Mouse (Mus musculus): Measurements from ENCODE around the gene Tial1. TPM values are rescaled to one million over a fixed set of nuclear protein-coding genes. Genes with fewer than 3 reads are reported as not detected.
A peak's percentile ranks its signal among the peaks of the same experiment; 100 is the strongest.

The Tial1 gene
- polyA plus RNA-seq, 1 experiment from 2014 or later = 27.1 TPM

DNA sequence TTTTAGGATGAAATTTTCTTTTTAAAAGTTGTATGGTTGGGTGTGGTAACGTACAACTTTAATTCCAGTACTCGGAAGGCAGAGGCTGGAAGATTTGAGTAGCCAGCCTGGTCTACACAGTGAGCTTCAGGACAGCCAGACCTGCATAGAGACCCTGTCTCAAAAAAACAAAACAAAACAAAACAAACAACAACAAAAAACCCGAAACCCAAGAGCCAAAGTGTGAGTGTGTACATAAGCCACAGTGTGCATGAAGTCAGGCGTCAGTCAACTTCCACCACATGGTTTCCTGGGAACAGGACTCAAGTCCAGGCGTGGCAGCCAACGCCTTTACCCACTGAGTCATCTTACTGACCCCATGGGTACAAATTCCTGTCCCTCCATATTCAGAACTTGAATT, 22.3 kb downstream of the Tial1 start:
- no peaks in the 10 kb centered on the region for H3K27me3 ChIP-seq (ENCODE audit: poor library complexity, severe bottlenecking)
- peaks cover 60% of the 10 kb centered on the region for H3K36me3 ChIP-seq (replicated peaks)
- no peaks in the 10 kb centered on the region for H3K9me3 ChIP-seq
- H3K4me1 ChIP-seq = no peaks in the 10 kb centered on the region
- DNase-seq (ENCODE audit: extremely low spot score, low spot score) = no peak
- 95% methylated on average over 6 of the region's 6 CpGs for WGBS
- H3K4me3 ChIP-seq = no peak overlapping the region
- no peak overlapping the region for H3K27ac ChIP-seq

DNA sequence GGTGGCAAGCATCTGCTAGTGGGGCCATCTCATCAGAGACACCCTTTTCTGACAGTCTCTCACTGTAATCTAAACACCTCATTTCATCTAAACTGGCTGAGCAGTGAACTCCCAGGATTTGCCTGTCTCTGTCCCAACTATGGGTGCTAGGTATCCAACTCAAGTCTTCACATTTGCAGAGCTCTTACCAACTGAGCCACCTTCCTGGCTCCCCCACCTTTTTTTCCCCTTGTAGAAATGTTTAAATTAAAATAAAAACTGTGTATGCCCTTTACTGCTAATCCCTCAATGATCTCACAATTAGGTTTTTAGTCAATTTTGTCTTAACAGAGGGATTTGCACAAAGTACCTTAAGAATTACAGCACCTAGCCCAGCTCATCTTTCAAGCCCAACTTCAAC, 23.4 kb downstream of the Tial1 start:
- no peaks in the 10 kb centered on the region for H3K9me3 ChIP-seq
- no peak for DNase-seq (ENCODE audit: extremely low spot score, low spot score)
- H3K4me3 ChIP-seq = no peak overlapping the region
- H3K27ac ChIP-seq = no peak overlapping the region
- H3K36me3 ChIP-seq (replicated peaks) = peaks cover 49% of the 10 kb centered on the region
- H3K27me3 ChIP-seq (ENCODE audit: poor library complexity, severe bottlenecking) = no peaks in the 10 kb centered on the region
- no peaks in the 10 kb centered on the region for H3K4me1 ChIP-seq

- 78% methylated on average over 1 of the region's 1 CpGs for WGBS
- no peak overlapping the region for H3K4me3 ChIP-seq
These were observed 28.3 kb downstream of the Tial1 start for GRCm38 (mm10) chr7:128433213-128433612.

DNA sequence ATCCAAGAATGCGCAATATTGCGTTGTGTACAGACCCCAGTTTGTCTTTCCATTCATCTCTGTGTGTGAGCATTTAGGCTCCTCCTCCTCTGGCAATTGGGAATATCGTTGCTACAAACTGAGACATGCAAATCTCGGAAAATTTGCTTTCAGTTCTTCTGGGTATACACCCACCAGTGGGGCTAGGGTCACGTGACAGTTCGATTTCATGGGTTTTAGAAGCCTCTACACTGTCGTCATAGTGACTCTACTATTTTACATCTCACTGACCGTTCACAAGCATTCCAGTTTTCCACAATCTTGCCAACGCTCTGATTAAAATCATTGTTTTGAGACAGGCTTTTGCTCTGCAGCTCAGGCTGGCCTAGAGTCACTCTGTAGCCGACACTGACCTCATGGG, 28.9 kb downstream of the Tial1 start:
- 84% methylated on average over 10 of the region's 10 CpGs for WGBS

More at GRCm38 (mm10) chr7:128433213-128433612, 28.3 kb downstream of the Tial1 start:
- H3K9me3 ChIP-seq = no peaks in the 10 kb centered on the region
- no peak overlapping the region for H3K27ac ChIP-seq
- H3K36me3 ChIP-seq (replicated peaks) = peaks cover 7% of the 10 kb centered on the region
- no peaks in the 10 kb centered on the region; the same call in 1 of the 2 replicates for H3K27me3 ChIP-seq (ENCODE audit: poor library complexity, severe bottlenecking)
- no peak for DNase-seq (ENCODE audit: extremely low spot score, low spot score)
- H3K4me1 ChIP-seq = 0 out of 2 replicates have a peak, but pooled peaks cover 5% of the 10 kb centered on the region

DNA sequence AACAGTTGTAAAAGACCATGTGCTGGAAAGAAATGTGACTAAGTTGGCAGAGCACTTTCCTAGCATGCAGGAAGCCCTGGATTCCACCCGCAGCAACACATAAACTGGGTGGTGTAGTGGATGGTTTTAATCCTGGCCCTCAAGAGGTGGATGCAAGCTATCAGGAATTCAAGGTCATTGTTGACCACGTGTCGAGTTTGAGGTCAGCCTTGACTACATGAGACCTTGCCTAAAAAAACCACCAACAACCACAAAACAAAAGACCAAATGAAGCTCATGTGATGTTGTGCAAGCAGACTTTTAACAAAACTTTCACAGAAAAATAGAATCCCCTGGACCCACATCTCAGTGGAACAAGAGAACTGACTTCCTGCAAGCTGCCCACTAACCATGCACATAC, 39.0 kb downstream of the Tial1 start:
- Histone ChIP-seq H3K9me3 (no peaks in the 10 kb centered on the region), H3K27ac (no peak overlapping the region), H3K27me3 (ENCODE audit: poor library complexity, severe bottlenecking) (peaks cover 61% of the 10 kb centered on the region), H3K4me3 (no peak overlapping the region), H3K4me1 (peaks cover 23% of the 10 kb centered on the region), H3K36me3 (replicated peaks) (no peaks in the 10 kb centered on the region)
- DNase-seq (ENCODE audit: extremely low spot score, low spot score) = no peak
- 85% methylated on average over 3 of the region's 3 CpGs for WGBS

More for the DNA sequence above, 28.9 kb downstream of the Tial1 start:
- no peaks in the 10 kb centered on the region; the same call in 1 of the 2 replicates for H3K27me3 ChIP-seq (ENCODE audit: poor library complexity, severe bottlenecking)
- DNase-seq (ENCODE audit: extremely low spot score, low spot score) = no peak
- peaks cover 7% of the 10 kb centered on the region for H3K36me3 ChIP-seq (replicated peaks)
- no peaks in the 10 kb centered on the region for H3K9me3 ChIP-seq
- H3K27ac ChIP-seq = no peak overlapping the region
- 0 out of 2 replicates have a peak, but pooled peaks cover 5% of the 10 kb centered on the region for H3K4me1 ChIP-seq
- no peak overlapping the region for H3K4me3 ChIP-seq

GRCm38 (mm10) chr7:128421701-128422100, 39.8 kb downstream of the Tial1 start:
- Histone ChIP-seq H3K36me3 (replicated peaks) (no peaks in the 10 kb centered on the region), H3K27ac (no peak overlapping the region), H3K9me3 (no peaks in the 10 kb centered on the region), H3K4me3 (no peak overlapping the region), H3K4me1 (peaks cover 31% of the 10 kb centered on the region), H3K27me3 (ENCODE audit: poor library complexity, severe bottlenecking) (peaks cover 69% of the 10 kb centered on the region)
- no peak for DNase-seq (ENCODE audit: extremely low spot score, low spot score)
- 92% methylated on average over 7 of the region's 7 CpGs for WGBS

DNA sequence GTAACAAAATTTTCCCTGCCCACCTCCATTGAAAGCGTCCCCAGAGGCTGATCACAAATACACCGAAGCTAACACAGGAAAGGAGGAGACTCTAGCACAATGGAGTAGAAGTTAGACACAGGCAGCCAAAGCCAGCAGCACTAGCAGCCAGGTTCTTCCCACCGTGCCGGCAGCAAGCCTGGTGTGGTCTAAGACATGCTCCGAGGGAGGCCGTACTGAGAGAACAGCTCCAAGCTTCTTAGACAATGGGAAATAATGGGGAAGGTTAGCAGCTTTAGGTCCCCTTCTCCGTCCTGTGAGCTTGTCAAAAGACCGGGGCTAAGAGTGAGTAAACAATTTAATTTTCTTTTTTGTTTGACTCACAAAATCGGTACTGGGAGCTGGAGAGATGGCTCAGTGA, 41.8 kb downstream of the Tial1 start:
- Histone ChIP-seq H3K27me3 (ENCODE audit: poor library complexity, severe bottlenecking) (peaks cover 89% of the 10 kb centered on the region), H3K9me3 (no peaks in the 10 kb centered on the region), H3K4me3 (no peak overlapping the region), H3K36me3 (replicated peaks) (no peaks in the 10 kb centered on the region), H3K27ac (no peak overlapping the region), H3K4me1 (peaks cover 32% of the 10 kb centered on the region)
- WGBS = 4% methylated on average over 9 of the region's 9 CpGs
- peak; percentile 27 for DNase-seq (ENCODE audit: extremely low spot score, low spot score)

- Histone ChIP-seq H3K9me3 (no peaks in the 10 kb centered on the region), H3K27ac (peak within 1 kb of the TSS; percentile 75), H3K4me3 (peak within 1 kb of the TSS; percentile 78), H3K4me1 (peaks cover 32% of the 10 kb centered on the region), H3K27me3 (ENCODE audit: poor library complexity, severe bottlenecking) (peaks cover 90% of the 10 kb centered on the region), H3K36me3 (replicated peaks) (no peaks in the 10 kb centered on the region)
- under 1% methylated on average over 96 of the region's 102 CpGs for WGBS
- peak; percentile 58 for DNase-seq (ENCODE audit: extremely low spot score, low spot score)
These were observed 43.4 kb downstream of the Tial1 start, which contains the start of gene Rgs10 for GRCm38 (mm10) chr7:128417930-128418779. Rgs10 (minus strand) TSS chr7:128418758.

DNA sequence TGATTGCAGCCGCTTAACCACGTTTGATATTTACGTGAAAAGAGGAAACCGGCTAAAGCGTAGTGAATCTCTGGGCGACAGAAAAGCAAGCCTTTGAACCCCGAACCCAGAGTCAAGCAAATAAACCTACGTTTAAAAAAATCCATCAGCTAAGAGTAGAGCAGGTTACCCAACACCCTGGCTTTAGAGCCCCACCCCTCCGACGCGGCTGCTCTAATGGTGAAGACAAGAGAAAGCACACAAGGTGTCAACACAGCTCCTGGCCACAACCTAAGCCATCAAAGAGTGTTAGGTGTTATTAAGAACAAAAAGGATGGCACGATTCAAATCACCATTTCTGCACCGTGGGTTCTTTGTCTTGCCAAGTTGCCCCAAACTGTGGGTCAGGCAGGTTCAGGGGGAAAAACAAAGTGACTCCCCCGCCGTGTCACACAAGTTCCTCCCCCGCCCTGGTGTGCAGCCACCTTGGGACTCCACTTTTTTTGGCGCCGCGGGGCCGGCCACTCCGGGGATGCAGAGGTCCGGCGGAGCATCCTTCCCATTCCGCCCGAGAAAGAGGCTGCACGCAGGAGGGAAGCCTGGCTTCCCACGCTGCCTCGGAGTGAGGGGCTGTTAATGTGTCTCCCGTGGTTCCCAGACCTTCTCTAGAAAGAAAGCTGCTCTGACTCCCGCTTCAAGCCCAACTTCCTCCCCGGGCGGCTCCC, 44.1 kb downstream of the Tial1 start:
- Histone ChIP-seq H3K9me3 (no peaks in the 10 kb centered on the region), H3K36me3 (replicated peaks) (no peaks in the 10 kb centered on the region), H3K4me3 (peak overlapping the region; percentile 78), H3K4me1 (peaks cover 32% of the 10 kb centered on the region), H3K27ac (peak overlapping the region; percentile 75), H3K27me3 (ENCODE audit: poor library complexity, severe bottlenecking) (peaks cover 84% of the 10 kb centered on the region)
- WGBS = 3% methylated on average over 32 of the region's 32 CpGs
- DNase-seq (ENCODE audit: extremely low spot score, low spot score) = no peak

- peaks cover 79% of the 10 kb centered on the region for H3K27me3 ChIP-seq (ENCODE audit: poor library complexity, severe bottlenecking)
These were observed 44.9 kb downstream of the Tial1 start for GRCm38 (mm10) chr7:128416664-128417063.

GRCm38 (mm10) chr7:128414433-128414832, 47.1 kb downstream of the Tial1 start:
- Histone ChIP-seq H3K4me3 (no peak overlapping the region), H3K36me3 (replicated peaks) (no peaks in the 10 kb centered on the region), H3K27me3 (ENCODE audit: poor library complexity, severe bottlenecking) (peaks cover 56% of the 10 kb centered on the region), H3K27ac (no peak overlapping the region), H3K9me3 (no peaks in the 10 kb centered on the region), H3K4me1 (peaks cover 27% of the 10 kb centered on the region)
- 56% methylated on average over 8 of the region's 8 CpGs for WGBS
- no peak for DNase-seq (ENCODE audit: extremely low spot score, low spot score)

More at GRCm38 (mm10) chr7:128416664-128417063, 44.9 kb downstream of the Tial1 start:
- H3K4me1 ChIP-seq = peaks cover 32% of the 10 kb centered on the region
- peak overlapping the region; percentile 78; the same call in 1 of the 2 replicates for H3K4me3 ChIP-seq
- H3K9me3 ChIP-seq = no peaks in the 10 kb centered on the region
- H3K27ac ChIP-seq = no peak overlapping the region
- no peak for DNase-seq (ENCODE audit: extremely low spot score, low spot score)
- WGBS = 69% methylated on average over 6 of the region's 6 CpGs
- no peaks in the 10 kb centered on the region for H3K36me3 ChIP-seq (replicated peaks)

GRCm38 (mm10) chr7:128412071-128412833, 49.3 kb downstream of the Tial1 start:
- Histone ChIP-seq H3K27me3 (ENCODE audit: poor library complexity, severe bottlenecking) (peaks cover 35% of the 10 kb centered on the region), H3K36me3 (replicated peaks) (no peaks in the 10 kb centered on the region), H3K4me1 (peaks cover 6% of the 10 kb centered on the region), H3K9me3 (0 out of 2 replicates have a peak, but pooled peaks cover 3% of the 10 kb centered on the region), H3K27ac (no peak overlapping the region), H3K4me3 (no peak overlapping the region)
- WGBS = 68% methylated on average over 10 of the region's 10 CpGs
- DNase-seq (ENCODE audit: extremely low spot score, low spot score) = no peak
